16 mouse cellular contexts compared by ENCODE assay signal in genomic region chr13:41872161-41872562, GRCm38 (mm10). TPM values are rescaled to one million over a fixed set of nuclear protein-coding genes. Genes with fewer than 3 reads are reported as not detected.
A peak's percentile ranks its signal among the peaks of the same experiment; 100 is the strongest.
DNase-seq lines count a peak whose midpoint lies in the region; ATAC-seq and TF ChIP-seq lines count a peak whose summit lies in the region.
"Had no signal": no experiment of that assay in that cellular context is flagged by ENCODE, and none has a peak within 500 bp of the region (broad histone marks: within the 10 kb centered on the region; RNA-seq: fewer than 3 reads in every experiment).

No protein-coding gene starts in this region.

- no peak for DNase-seq in heart, postnatal 4 days
- peak; percentile 5 for DNase-seq in kidney, postnatal 14 days
- DNase-seq in kidney, adult 2 months = no peak
- DNase-seq in embryo, embryonic 11 days = peak; percentile 47
- no peak for DNase-seq in urinary bladder, postnatal 36 days (ENCODE audit: low spot score in 2 of 2)
- no peak for DNase-seq in layer of hippocampus, postnatal 14 days (ENCODE audit: low spot score in 2 of 2)
- DNase-seq: adrenal gland, postnatal 14 days; B cell, adult 2 months; cerebellum, adult 11 months; liver, postnatal 0 days; midbrain, embryonic 14.5 days had no signal

- H3K36me3 ChIP-seq in heart, embryonic 14.5 days (ENCODE audit: control insufficient read depth, insufficient read depth, low read length) = no peaks in the 10 kb centered on the region
- H3K36me3 ChIP-seq in kidney, adult 2 months (ENCODE audit: control insufficient read depth, insufficient read depth, low read length) = no peaks in the 10 kb centered on the region
- H3K36me3 ChIP-seq in limb, embryonic 12.5 days = no peaks in the 10 kb centered on the region
- H3K36me3 ChIP-seq: forebrain, embryonic 15.5 days; hindbrain, embryonic 12.5 days had no signal

- TF ChIP-seq CTCF in kidney, adult 2 months (conservative IDR thresholded peaks at IDR 0.05; ENCODE audit: insufficient read depth, insufficient read length, low read depth, low read length) = no peak

- H3K4me2 ChIP-seq in heart, embryonic 14.5 days (ENCODE audit: low read length) = peak overlapping the region; percentile 18; the same call in 1 of the 2 replicates
- H3K4me2 ChIP-seq in limb, embryonic 12.5 days = peak overlapping the region; percentile 30
- H3K4me2 ChIP-seq: forebrain, embryonic 15.5 days; hindbrain, embryonic 12.5 days had no signal

- no peak overlapping the region for H3K9ac ChIP-seq in heart, embryonic 14.5 days (ENCODE audit: low read length)
- H3K9ac ChIP-seq in limb, embryonic 12.5 days (replicated peaks) = no peak overlapping the region
- H3K9ac ChIP-seq: forebrain, embryonic 15.5 days; hindbrain, embryonic 12.5 days; liver, postnatal 0 days had no signal

- ATAC-seq in heart, embryonic 14.5 days (ENCODE audit: insufficient number of reproducible peaks, insufficient read depth, low FRiP score, low read depth) = no peak
- ATAC-seq in limb, embryonic 12.5 days (ENCODE audit: insufficient number of reproducible peaks, insufficient read depth, low FRiP score, low TSS enrichment, low read depth) = no peak
- ATAC-seq: forebrain, embryonic 15.5 days; liver, postnatal 0 days had no signal

- H3K4me3 ChIP-seq in heart, embryonic 14.5 days (ENCODE audit: control insufficient read depth in 1 of 2, insufficient read depth in 1 of 2, low read depth in 1 of 2, low read length in 2 of 2) = no peak overlapping the region
- no peak overlapping the region for H3K4me3 ChIP-seq in kidney, adult 2 months (ENCODE audit: insufficient read depth, low read depth, low read length)
- no peak overlapping the region for H3K4me3 ChIP-seq in limb, embryonic 12.5 days (replicated peaks)
- H3K4me3 ChIP-seq: forebrain, embryonic 15.5 days; hindbrain, embryonic 12.5 days; layer of hippocampus, adult 2 months had no signal

- H3K4me1 ChIP-seq in heart, embryonic 14.5 days (ENCODE audit: control insufficient read depth in 2 of 2, insufficient read depth in 2 of 2, low read length in 2 of 2) = peaks cover 2 to 13% of the 10 kb centered on the region in 2 experiments; a peak in 2 of 4 replicates
- H3K4me1 ChIP-seq in kidney, adult 2 months (ENCODE audit: control insufficient read depth, insufficient read depth, low read length) = no peaks in the 10 kb centered on the region
- H3K4me1 ChIP-seq in limb, embryonic 12.5 days (replicated peaks) = peaks cover 16% of the 10 kb centered on the region
- H3K4me1 ChIP-seq: forebrain, embryonic 15.5 days; hindbrain, embryonic 12.5 days had no signal

- no peak overlapping the region for H3K27ac ChIP-seq in heart, embryonic 14.5 days (replicated peaks in 1 of 2; ENCODE audit: control insufficient read depth in 1 of 2, insufficient read depth in 1 of 2, low read depth in 2 of 2, low read length in 2 of 2)
- no peak overlapping the region for H3K27ac ChIP-seq in kidney, adult 2 months (ENCODE audit: insufficient read depth, low read depth, low read length)
- H3K27ac ChIP-seq in limb, embryonic 12.5 days = no peak overlapping the region
- H3K27ac ChIP-seq: forebrain, embryonic 15.5 days; hindbrain, embryonic 12.5 days; layer of hippocampus, adult 2 months had no signal

- no peaks in the 10 kb centered on the region for H3K9me3 ChIP-seq in heart, embryonic 14.5 days (ENCODE audit: control insufficient read depth, low read length)
- no peaks in the 10 kb centered on the region for H3K9me3 ChIP-seq in limb, embryonic 12.5 days
- H3K9me3 ChIP-seq: forebrain, embryonic 15.5 days; hindbrain, embryonic 12.5 days had no signal

- TF ChIP-seq POLR2A in kidney, adult 2 months (IDR thresholded peaks at IDR 0.05; ENCODE audit: low read depth, low read length) = no peak

- H3K27me3 ChIP-seq in heart, embryonic 14.5 days (ENCODE audit: control insufficient read depth, insufficient read depth, low read length) = no peaks in the 10 kb centered on the region
- no peaks in the 10 kb centered on the region; the same call in 1 of the 2 replicates for H3K27me3 ChIP-seq in kidney, adult 2 months (replicated peaks; ENCODE audit: control insufficient read depth, insufficient read depth, low read length)
- no peaks in the 10 kb centered on the region for H3K27me3 ChIP-seq in limb, embryonic 12.5 days
- H3K27me3 ChIP-seq: forebrain, embryonic 15.5 days; hindbrain, embryonic 12.5 days had no signal

- 38% methylated on average over 8 of the region's 8 CpGs for WGBS in heart, embryonic 14.5 days
- 20% methylated on average over 8 of the region's 8 CpGs for WGBS in kidney, adult 2 months
- 5% methylated on average over 8 of the region's 8 CpGs for WGBS in limb, embryonic 12.5 days

RNA-seq across cellular contexts. Expression of gene Adtrp, which starts 24.7 kb away (rescaled TPM):
- polyA plus RNA-seq in heart, embryonic 14.5 days (2014; fragmentation: Nextera tagmentation; extraction: Ambion mirVana) = not detected in 2 replicates
- total RNA-seq in heart, postnatal 4 days (2021) = under 1 TPM; 0.55 to 0.77 TPM
- 165 and 199 TPM in 2 replicates for polyA plus RNA-seq in kidney, adult 2 months (2012; rRNA removed)
- 0.45 TPM in 1 of 2 replicates, not detected in the other for polyA plus RNA-seq in limb, embryonic 12.5 days (2016; fragmentation: Nextera tagmentation; extraction: Ambion mirVana)
- total RNA-seq in layer of hippocampus, postnatal 14 days (2021) = under 1 TPM in 1 of 2 experiments, not detected in 1; 0.83 TPM
- total RNA-seq: layer of hippocampus, adult 2 months had no signal
- polyA plus RNA-seq: forebrain, embryonic 15.5 days; midbrain, embryonic 14.5 days had no signal

Comparison
In these comparisons a context has a peak if more than half of its experiments do, and no peak if none do; other contexts are left out.
1. DNase-seq: peak in kidney, postnatal 14 days (single experiment) and embryo, embryonic 11 days (single experiment); none in heart, postnatal 4 days (single experiment), kidney, adult 2 months (single experiment), urinary bladder, postnatal 36 days (0 of 2) and layer of hippocampus, postnatal 14 days (0 of 2).
2. RNA of gene Adtrp, which starts 24.7 kb away (polyA plus RNA-seq): 165 to 199 TPM in kidney, adult 2 months; 0.45 TPM in limb, embryonic 12.5 days and not detected in heart, embryonic 14.5 days; every median in the first group is over 100 times any median in the second.